Mouse (Mus musculus) small intestine, adult 2 months (tissue): ENCODE measurements at regions not wholly inside any gene's neighbourhood (a gene's known extent, or its start where the extent isn't known, plus 50 kb on each side); places are given as distances from the start of the nearest gene placed in this dataset.

Experiments
- CTCF ChIP-seq: fragments of 200-500 bp; IDR thresholded peaks from 2 replicates; pipeline ENCODE4 v1.5.1; 2012; ENCODE audit warnings: low read depth, mild to moderate bottlenecking, control low read depth, inconsistent platforms, low read length, moderate library complexity, mixed read lengths; ENCODE audit not compliant: insufficient replicate concordance, insufficient read length; ENCODE audit errors: extremely low read depth
- POLR2A ChIP-seq: fragments of 200-500 bp; IDR thresholded peaks from 2 replicates; pipeline ENCODE4 v1.6.1; 2012; ENCODE audit warnings: low read depth, mild to moderate bottlenecking, control low read depth, inconsistent platforms, low read length, moderate library complexity

GRCm38 (mm10) chr13:75227616-75228277 lies 138.1 kb downstream of the Pcsk1 start:
- peak; percentile 83; the same call in 1 of the 2 replicates for TF ChIP-seq CTCF
- TF ChIP-seq POLR2A, result no peak
